Mouse (Mus musculus): ENCODE measurements around the gene Jam2.

Gene Jam2

DNA sequence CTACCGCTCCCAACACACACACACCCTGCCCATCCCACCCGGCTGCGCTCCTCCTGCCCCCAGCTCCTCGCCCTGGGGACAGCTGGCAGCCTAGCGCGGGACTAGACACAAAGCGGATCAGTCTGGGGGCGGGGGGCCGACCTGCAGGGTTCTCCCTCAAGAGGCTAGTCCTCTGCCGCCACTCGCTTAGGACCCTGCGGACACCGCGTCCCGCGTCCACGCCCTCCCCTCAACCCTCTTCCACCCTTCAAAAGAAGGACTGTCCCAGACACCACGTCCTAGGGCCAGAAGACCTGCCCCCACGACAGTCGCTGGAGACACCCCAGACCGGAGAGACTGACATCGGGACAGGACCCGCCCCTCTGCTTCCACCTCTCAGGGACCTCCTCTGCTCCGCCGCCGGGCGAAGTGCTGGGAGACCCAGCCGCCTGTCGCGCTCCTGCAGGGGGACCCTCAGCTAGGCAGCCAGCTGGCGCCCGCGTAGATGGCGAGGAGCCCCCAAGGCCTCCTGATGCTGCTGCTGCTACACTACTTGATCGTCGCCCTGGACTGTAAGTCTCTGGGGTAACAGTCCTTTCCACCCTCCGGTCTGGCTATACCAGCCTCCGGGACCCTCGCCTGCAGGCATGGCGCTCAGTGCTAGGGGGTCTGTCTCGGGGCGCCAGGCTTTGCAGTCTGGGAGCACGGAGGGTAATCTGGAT lies at the start of gene Jam2:
TSS of gene Jam2 (plus strand) at position 121 of the 701 bp plus-strand sequence.
- ChIA-PET POLR2A (interaction anchor here in 3 of 4 experiments (0.6 to 16.2 kb wide), 39 partner anchors 9 to 78 kb away, joined by 3 to 369 read pairs (median 4); partner anchors contain the start of genes Gabpa (in 3 of the 3), Mrpl39 (in 3 of the 3) and Atp5j (in 2 of the 3)), CTCF (interaction anchor here in 1 of 4 experiments (2.0 kb wide), 1 partner anchor 38 kb away, joined by 12 read pairs; the partner anchor contains the start of gene Mrpl39)

DNA sequence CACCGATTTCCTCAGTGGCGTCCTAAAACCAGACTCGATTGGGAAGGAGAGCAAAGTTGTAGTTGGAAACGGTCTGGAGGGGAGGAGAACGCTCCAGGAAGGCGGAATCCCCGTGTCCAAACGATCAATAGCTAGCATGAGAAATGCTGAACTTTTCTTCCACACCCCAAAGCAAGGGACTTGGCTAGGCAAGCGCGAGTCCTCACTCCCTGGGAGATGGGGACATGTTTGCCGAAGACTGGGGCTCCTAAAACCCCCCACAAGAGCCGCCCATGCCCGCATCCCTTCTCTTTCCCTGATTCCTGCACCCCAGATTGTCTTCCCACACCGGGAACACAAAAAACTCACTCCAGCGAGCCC lies 39.1 kb upstream of the Jam2 start:
- CTCF ChIA-PET: interaction anchor here (0.5 to 2.8 kb wide), 13 partner anchors 10 to 152 kb away, joined by 3 to 12 read pairs (median 4); partner anchors contain the start of genes Gabpa (in 2 of the 4) and Jam2 (in 1 of the 4)
- POLR2A ChIA-PET: interaction anchor here (0.6 to 5.1 kb wide), 65 partner anchors 9 to 439 kb away, joined by 3 to 56 read pairs (median 5); partner anchors contain the start of genes Gabpa (in 3 of the 4), Jam2 (in 3 of the 4), App (in 1 of the 4) and Atp5j (in 1 of the 4)

DNA sequence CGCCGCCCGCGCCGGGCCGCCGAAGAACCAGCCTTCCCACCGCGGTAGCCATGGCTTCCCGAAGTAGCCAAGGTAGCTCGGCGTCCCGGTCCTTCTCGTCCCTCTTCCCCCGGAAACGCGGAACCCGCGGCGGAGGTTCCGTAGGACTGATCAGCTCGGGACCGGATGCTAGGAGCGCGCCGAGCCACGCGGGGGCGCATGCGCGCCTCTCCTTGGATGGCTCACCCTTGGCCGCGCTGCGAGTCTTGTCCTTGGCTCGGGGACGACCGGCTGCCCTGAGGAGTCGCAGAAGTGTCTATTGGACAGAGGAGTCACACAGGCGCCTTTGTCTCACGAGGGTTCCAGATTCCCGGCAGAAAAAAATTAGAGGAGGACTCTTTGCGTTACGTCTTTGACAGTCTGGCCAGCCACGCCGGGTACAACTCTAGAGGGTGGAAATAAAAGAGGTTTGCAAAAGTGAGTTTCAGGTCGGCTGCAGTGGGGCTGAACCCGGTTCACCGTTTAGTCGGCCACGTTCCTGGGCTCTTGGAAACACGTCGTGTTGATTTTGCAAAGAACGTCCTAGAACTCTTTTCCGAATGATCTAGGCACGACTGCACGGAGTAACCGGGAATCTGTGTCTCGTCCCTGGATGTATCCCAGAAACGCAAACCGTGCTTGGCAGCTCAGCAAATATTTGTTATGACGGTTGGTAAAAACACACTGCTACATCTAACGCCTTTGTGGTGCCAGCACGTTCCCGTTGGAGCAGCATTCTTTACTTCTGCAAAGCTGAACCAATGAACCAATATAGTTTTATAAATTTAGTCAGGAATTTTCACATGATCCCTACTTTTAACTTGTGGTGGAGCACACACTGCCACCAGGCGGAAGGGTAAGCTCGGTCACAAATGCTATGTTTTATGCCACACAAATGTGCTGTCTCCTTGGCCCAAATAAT lies 38.5 kb upstream of the Jam2 start, which contains the start of gene Mrpl39:
TSS of gene Mrpl39 (minus strand) at position 577 of the 940 bp plus-strand sequence.
- POLR2A ChIA-PET: interaction anchor here (0.6 to 5.1 kb wide), 72 partner anchors 8 to 438 kb away, joined by 3 to 56 read pairs (median 5); partner anchors contain the start of genes Gabpa (in 3 of the 4), Jam2 (in 3 of the 4), App (in 1 of the 4) and Atp5j (in 1 of the 4)
- CTCF ChIA-PET: interaction anchor here (0.5 to 2.8 kb wide), 22 partner anchors 11 to 151 kb away, joined by 3 to 12 read pairs (median 4); partner anchors contain the start of genes Gabpa (in 2 of the 4) and Jam2 (in 1 of the 4)

DNA sequence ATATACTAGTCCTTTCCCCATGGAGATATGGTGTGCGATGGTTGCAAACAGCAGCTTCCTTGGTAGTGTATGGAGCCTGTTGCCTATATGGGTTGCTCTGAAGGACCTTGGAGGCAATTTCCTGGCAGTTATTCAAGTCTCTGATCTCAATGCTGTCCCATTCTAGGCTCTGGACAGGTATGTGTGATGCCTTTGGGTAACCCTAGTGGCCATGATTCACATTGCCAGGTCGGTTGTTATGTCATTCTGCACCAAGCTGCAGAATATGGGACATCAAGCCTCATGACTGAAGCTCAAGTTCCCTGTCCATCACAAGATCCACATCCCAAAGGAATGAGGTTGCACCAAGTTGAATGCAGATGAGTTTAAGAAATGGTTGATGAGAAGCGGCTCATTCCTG lies 36.6 kb upstream of the Jam2 start:
- CTCF ChIA-PET: interaction anchor here in 2 of 4 experiments (0.6 to 2.8 kb wide), 5 partner anchors 35 to 1916 kb away, joined by 4 to 12 read pairs (median 5); partner anchors contain the start of gene Jam2 (in 1 of the 2)
- POLR2A ChIA-PET: interaction anchor here in 3 of 4 experiments (0.6 to 5.1 kb wide), 18 partner anchors 7 to 182 kb away, joined by 3 to 56 read pairs (median 4); partner anchors contain the start of gene Jam2 (in 1 of the 3)

DNA sequence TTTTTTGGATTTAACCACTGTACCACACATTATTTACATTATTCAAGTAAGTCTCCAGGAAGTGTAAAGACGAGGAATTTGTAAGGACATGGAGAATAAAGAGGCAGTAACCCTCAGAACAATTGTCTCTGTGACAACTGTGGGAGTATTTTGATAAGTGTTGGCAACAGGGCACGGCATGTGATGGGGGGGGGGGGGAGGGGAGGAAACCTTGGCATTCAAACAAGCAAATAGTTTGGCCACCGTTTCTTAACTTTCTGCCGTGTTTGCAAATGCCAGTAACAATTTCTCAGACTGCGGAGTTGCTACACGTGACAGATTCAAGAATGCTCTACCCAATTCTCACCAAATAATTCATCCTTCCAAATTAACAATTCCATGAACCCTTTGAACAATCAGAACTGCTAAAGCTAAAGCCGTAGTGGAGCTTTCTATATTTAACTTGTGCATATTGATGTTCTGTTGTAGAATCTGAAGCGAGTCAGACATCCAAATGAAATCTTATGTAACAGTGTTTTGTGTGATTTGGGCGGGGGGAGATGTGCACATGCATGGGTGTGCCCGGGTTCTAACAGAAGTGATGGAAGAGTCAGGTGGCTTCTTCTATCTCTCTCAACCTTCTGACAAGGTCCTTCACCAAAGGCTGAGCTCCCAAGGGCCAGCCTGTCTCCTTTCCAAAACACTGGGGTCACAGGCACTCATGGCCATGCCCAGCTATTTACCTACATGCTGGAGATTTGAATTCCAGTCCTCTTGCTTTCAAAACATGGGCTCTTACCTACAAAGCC lies 29.0 kb upstream of the Jam2 start:
- ChIA-PET POLR2A (interaction anchor here in 3 of 4 experiments (0.5 to 2.3 kb wide), 10 partner anchors 8 to 69 kb away, joined by 3 to 8 read pairs (median 4); partner anchors contain the start of gene Jam2 (in 1 of the 3)), CTCF (no interaction called here)

DNA sequence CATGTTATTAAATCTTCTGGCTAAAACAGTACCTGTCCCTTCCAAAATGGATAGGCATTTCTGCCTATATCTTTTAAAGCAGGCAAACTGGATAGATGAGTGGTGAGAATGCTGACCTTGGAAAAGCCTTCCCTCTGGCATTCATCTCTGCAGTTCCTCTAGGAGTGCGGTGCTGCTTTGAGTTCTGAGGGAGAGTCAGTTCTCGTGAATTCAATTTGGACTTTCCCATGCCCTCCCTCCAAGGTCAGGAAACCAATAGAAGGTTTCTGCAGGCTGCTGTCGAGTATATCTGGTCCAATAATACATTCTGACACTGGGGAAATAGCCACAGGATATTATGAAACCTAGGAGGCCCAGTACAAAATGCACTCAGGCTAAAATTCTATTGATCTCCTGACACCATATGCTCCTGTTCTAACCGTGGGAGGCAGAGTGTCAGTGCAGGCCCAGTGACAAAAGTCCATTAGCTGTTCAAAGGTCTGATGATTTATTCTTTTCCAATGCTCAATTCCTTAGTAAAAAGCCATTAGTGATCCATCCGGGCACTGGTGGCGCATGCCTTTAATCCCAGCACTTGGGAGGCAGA lies 28.1 kb upstream of the Jam2 start:
- POLR2A ChIA-PET: interaction anchor here in 2 of 4 experiments (0.5 to 2.3 kb wide), 7 partner anchors 10 to 68 kb away, joined by 3 to 8 read pairs (median 4); partner anchors contain the start of gene Mrpl39 (in 1 of the 2)
- CTCF ChIA-PET: no interaction called here

DNA sequence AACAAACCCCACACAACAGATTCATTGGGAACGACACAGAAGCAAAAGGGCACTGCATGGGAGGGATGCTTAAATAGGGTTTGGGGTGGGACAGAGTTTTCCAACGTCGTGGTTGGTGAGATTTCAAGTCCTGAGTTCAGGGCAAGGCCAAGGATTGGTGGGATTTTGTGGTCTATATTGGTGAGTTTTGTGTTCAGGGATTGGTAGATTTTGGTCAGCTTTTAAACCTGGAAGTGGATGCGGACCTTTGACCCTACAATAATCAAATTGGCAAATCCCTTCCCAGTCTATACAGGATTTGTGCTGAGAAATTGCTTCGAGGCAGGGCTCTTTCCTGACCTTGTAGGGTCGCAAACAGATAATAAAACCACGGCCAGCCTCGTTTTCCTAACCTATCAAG lies 6.0 kb upstream of the Jam2 start:
- CTCF ChIA-PET: interaction anchor here in 1 of 4 experiments (1.4 kb wide), 1 partner anchor 11 kb away, joined by 3 read pairs; no protein-coding TSS in a partner anchor
- POLR2A ChIA-PET: interaction anchor here (1.0 to 15.3 kb wide), 11 partner anchors 11 to 72 kb away, joined by 3 to 369 read pairs (median 33); partner anchors contain the start of gene Mrpl39 (in 3 of the 4)

DNA sequence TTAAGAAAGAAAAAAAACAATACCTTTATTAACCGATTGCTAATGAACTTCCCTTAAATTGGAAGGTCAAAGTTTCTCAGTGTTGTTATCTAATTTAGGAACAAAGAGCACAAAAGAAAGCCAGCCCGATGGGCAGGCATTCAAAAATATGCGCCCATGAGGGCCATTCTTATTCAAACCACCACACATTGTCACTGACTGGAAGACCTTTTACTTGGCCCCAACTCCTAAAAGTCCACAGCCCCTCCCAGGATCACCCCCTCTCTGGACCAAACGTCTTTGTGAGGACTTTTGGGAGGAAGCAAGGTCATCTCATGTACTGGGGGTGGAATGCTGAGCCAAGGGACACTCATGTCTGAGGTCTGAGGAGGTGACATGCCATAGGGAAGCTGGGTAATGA lies 4.7 kb upstream of the Jam2 start:
- POLR2A ChIA-PET: interaction anchor here (0.7 to 15.3 kb wide), 23 partner anchors 10 to 188 kb away, joined by 3 to 369 read pairs (median 6); partner anchors contain the start of genes Gabpa (in 3 of the 4), Mrpl39 (in 3 of the 4) and Atp5j (in 2 of the 4)
- CTCF ChIA-PET: interaction anchor here in 3 of 4 experiments (0.6 to 1.4 kb wide), 3 partner anchors 9 to 91 kb away, joined by 3 to 4 read pairs (median 3); no protein-coding TSS in a partner anchor

DNA sequence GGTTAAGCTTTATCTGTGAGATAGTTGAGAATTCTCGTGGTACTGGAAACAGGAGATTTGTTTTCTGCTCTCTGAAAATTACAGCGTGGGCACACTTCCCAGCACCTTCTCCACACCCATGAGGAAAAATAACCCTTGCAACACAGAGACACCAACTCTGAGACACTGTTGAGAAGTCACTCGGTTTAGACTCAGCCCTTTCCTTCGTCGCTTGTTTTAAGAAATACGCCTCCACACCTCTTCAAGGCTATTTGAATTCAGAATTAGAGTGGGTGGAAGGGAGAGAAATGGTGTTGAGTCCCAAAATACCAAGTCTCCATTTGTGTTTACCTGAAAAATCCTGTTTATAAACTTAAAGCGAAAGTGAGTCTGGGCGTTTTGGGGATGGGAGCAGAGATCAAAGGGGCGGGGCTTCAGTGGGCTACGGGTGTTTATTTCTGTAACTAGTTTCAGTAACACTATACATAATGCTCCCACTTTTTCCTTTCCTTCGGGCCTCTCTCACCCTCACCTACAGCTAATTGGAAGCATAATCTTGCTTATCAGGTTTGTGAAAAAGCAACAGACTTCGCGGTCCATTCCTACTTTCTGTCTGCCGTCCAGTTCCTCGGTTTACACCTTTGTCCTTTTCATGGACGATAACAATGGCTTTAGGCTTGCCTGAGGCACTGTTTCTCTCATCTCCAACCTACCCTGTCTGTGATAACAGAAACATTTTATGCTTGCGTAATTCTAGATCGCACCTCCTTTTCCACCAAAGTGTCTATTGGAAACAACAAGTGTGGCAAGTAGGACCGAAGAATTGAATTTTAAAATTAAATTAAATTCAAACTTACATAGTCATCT lies 4.1 kb upstream of the Jam2 start:
- POLR2A ChIA-PET: interaction anchor here (0.6 to 15.3 kb wide), 41 partner anchors 8 to 188 kb away, joined by 3 to 369 read pairs (median 5); partner anchors contain the start of genes Atp5j (in 3 of the 4), Gabpa (in 3 of the 4) and Mrpl39 (in 2 of the 4)

DNA sequence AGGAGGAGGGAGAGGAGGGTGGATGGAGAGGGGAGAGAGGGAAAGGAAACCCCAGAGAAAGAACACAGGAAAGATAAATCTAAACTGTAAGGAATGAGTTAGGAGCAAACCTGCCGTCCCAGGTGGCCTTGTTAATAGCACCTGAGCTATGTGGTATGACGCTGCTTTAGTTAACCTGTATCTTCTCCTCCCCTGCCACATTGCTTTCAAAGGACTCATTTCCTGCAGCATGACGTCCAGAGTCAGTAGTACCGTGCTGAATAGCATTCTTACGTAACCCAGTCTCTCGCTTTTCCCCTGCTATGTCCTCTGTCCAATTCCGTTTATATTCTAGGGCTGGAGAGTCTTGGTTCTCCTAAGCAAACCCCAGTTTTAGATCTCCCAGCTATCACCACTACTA lies 3.0 kb upstream of the Jam2 start:
- POLR2A ChIA-PET: interaction anchor here (0.6 to 15.3 kb wide), 37 partner anchors 8 to 84 kb away, joined by 3 to 369 read pairs (median 4); partner anchors contain the start of genes Mrpl39 (in 3 of the 4), Atp5j (in 2 of the 4) and Gabpa (in 2 of the 4)
- CTCF ChIA-PET: interaction anchor here in 3 of 4 experiments (0.6 to 1.2 kb wide), 4 partner anchors 13 to 35 kb away, joined by 3 to 7 read pairs (median 3); partner anchors contain the start of gene Mrpl39 (in 1 of the 3)

More for the DNA sequence above, 4.1 kb upstream of the Jam2 start:
- CTCF ChIA-PET: interaction anchor here in 1 of 4 experiments (0.6 to 0.9 kb wide), 2 partner anchors 17 to 28 kb away, joined by 3 to 4 read pairs; no protein-coding TSS in a partner anchor

DNA sequence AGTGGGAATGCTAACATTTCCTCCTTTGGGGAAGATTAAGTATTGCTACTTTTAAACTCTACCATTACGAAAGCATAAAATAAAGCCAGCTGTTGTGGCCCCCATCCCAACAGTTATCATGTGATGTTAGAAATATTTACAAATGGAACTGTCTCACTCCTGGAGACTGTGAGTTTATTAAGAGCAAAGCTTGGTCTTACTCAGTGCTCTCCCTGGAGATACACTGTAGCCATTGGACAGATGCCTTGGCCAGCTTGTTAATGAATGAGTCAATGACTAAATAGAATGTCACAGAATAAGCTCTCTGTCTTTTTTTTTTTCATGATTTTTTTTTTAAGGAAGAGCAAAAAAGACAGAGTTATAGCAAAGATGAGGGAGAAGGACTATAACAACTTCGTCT lies 2.5 kb upstream of the Jam2 start:
- POLR2A ChIA-PET: interaction anchor here (0.5 to 15.3 kb wide), 28 partner anchors 8 to 66 kb away, joined by 3 to 369 read pairs (median 5); partner anchors contain the start of genes Mrpl39 (in 3 of the 4), Atp5j (in 2 of the 4) and Gabpa (in 2 of the 4)
- CTCF ChIA-PET: interaction anchor here in 2 of 4 experiments (0.6 to 1.2 kb wide), 2 partner anchors 13 to 36 kb away, joined by 3 to 7 read pairs; partner anchors contain the start of gene Mrpl39 (in 1 of the 2)

DNA sequence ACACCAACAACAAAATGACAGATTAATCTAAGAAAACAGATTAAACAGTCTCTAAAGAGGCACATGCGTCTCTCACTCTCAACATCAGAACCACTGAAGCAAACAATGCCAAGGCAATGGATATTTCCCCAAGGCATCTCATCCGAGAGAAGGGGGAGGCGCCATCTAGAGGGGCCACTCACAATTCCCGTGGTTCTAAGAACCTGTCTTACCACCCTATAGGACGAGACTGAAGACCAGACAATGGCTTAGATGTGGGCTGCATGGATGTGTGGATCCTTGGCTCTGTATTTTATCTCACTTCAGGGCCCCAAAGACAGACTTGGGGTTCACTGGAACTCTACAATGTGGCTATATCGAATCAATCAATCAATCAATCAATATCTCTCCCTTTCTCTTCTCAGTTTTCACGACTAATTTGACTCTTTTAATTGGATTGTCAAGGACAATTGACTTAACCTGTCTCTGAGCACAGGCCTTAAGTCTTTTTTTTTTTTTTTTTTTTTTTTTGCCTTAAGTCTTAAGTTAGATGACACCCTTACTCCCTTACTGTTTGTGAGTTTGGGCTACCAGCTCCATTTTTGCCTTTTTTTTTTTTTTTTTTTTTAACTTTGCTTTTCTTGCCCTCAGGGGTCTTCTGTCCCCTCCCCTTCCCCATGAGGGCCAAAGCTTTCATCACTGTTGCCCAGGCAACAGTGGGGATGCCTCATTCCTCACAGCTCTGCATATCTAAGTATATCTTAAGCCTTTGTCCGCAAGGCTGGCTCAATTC lies 1.2 kb upstream of the Jam2 start:
- POLR2A ChIA-PET: interaction anchor here (0.6 to 16.2 kb wide), 29 partner anchors 9 to 86 kb away, joined by 3 to 369 read pairs (median 6); partner anchors contain the start of genes Gabpa (in 3 of the 4), Mrpl39 (in 2 of the 4) and Atp5j (in 1 of the 4)

DNA sequence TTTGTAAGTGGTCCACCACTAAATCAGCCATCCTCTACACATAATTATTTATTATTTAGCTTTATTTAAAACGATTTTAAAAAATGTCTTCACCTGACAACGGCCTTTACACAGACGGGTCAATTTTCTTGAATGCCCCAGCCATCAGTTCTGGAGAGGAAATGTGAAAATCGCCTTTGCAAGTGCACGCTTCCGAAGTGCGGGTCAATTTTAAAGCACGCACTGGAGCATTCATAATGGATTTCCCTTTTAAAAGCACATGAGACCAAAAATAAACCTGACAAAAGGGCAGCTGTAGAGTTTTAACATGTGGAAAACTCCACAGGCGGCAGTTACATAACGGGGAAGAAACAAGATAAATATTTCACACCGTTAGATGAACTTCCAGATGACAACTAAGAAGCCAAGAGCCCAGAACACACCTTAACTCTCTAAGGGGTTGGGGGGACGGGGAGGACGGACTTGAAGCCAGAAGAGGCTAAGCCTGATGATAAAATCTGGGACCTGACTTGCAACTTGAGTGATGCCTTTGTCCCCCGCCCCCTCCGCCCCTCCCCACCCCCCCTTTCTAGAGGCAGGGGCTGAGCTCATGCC lies 558 bp upstream of the Jam2 start:
- POLR2A ChIA-PET: interaction anchor here (0.5 to 16.2 kb wide), 36 partner anchors 9 to 78 kb away, joined by 3 to 369 read pairs (median 4); partner anchors contain the start of genes Gabpa (in 3 of the 4), Mrpl39 (in 3 of the 4) and Atp5j (in 1 of the 4)
- CTCF ChIA-PET: interaction anchor here (0.6 to 2.0 kb wide), 4 partner anchors 37 to 64 kb away, joined by 3 to 12 read pairs (median 4); partner anchors contain the start of gene Mrpl39 (in 1 of the 4)

More for the DNA sequence above, 1.2 kb upstream of the Jam2 start:
- CTCF ChIA-PET: interaction anchor here (0.6 to 2.0 kb wide), 6 partner anchors 35 to 1610 kb away, joined by 3 to 12 read pairs (median 5); partner anchors contain the start of gene Mrpl39 (in 1 of the 4)
